Mouse (Mus musculus): ENCODE measurements around the gene Rprd1b. TPM values are rescaled to one million over a fixed set of nuclear protein-coding genes. Genes with fewer than 3 reads are reported as not detected.
A peak's percentile ranks its signal among the peaks of the same experiment; 100 is the strongest.
"Not testable (repeated sequence)": the region's sequence is repeated elsewhere in the genome, so short reads cannot be mapped to it uniquely, and the experiment has no call there.

The Rprd1b gene
- total RNA-seq, 2 experiments from 2014 or later = 50.9 to 58.1 TPM

DNA sequence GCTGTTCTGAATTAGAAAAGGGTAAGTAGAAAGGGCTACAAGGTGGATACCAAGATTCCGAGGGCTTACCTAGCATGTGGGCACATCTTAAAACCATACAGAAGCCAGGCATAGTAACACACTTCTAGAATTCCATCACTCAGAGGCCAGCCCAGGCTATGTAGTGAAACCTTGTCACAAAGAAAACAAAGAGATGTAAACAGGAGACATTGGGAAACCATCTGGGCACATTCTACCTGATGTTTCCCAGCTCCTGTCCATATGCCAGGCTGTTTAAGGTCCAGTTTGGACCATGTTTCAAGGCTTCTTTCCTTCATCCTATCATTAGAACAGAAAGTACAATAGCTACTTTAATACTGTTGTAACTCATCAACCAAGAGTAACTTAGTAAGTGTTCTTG is 9.3 kb downstream of the Rprd1b start:
- DNase-seq (ENCODE audit: low spot score in 2 of 2) = no peak
- intact Hi-C loops (cut with DNase I) = no loop called here

DNA sequence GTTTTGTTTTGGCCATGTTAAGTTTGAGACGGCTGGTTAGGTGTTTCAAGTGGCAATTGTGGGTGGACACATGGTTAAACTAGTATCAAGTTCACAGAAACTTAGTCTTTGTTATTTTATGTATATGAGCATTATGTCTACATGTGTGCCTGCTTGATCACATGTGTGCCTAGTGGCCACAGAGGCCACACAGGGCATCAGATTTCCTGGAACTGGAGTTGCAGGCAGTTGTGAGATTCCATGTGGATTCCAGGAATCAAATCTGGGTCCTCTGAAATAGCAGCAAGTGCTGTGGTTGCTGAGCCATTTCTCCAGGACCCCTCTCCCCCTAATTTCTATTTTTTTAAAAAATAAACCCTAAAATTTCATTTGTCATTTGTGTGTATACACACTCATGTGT is 11.4 kb downstream of the Rprd1b start:
- DNase-seq (ENCODE audit: low spot score in 2 of 2) = no peak
- intact Hi-C loops (cut with DNase I) = no loop called here

DNA sequence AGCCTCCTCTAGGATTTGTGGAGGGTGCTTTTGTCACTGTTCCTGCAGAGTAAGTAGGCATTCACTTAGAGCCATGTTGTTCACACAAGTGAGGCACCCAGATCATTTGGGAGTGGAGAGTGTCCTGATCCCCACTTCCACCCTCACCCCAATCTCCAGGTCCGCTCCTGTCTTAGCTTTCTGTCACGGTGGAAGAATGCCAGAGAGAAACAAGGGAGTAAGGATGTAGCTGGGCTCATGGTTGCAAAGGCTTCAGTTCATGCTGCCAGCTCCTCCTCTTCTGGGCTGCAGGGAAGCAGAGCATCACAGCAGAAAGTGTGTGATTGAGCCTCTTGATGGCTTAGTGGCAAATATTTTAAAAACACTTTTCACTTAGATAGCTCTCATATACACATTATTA is 12.1 kb downstream of the Rprd1b start:
- DNase-seq (ENCODE audit: low spot score in 2 of 2) = no peak
- intact Hi-C loops (cut with DNase I) = no loop called here

DNA sequence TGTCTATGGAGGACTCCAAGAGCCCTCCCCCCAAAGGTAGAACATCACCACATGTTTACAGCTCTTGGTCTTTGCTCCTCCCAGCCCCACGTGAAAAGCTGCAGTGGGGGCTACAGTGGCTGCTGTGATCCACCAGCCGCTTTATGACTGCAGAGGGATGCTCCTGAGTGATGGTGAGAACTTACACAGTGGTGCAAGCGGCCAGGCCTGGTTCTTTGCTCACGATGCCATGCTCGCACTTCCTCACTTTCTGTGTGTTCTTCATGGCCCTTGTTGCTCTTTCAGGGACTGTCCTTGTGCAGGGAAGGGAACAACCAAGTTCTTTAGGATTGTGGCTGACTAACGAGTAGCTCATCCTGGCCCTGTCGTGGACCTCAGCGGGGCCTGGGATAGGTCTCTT is 15.2 kb downstream of the Rprd1b start:
- intact Hi-C loops (cut with DNase I) = no loop called here

DNA sequence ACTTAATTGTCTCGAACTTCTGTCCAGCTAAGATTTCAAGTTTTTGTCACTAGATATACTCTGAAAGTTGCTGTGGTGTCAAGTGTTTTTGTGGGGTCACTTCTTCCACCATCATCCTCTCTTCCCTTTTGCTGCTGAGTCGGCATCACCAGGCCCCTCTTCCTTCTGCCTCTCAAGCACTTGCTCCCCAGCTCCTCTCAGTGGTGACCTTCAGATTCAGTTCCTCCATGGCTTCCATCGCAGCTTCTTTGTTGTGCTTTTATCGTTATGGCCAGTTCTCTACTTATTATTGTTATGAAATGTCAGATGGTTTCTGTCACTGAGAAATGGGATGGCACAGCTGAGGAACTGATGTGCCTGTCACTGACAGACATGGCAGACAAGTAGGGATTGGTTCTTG is 17.9 kb downstream of the Rprd1b start:
- intact Hi-C loops (cut with DNase I) = loop anchor here (5.0 kb wide), 2 partner anchors 161 to 439 kb away; no protein-coding TSS in a partner anchor
- DNase-seq (ENCODE audit: low spot score in 2 of 2) = no peak

More for the DNA sequence above, 15.2 kb downstream of the Rprd1b start:
- no peak for DNase-seq (ENCODE audit: low spot score in 2 of 2)

DNA sequence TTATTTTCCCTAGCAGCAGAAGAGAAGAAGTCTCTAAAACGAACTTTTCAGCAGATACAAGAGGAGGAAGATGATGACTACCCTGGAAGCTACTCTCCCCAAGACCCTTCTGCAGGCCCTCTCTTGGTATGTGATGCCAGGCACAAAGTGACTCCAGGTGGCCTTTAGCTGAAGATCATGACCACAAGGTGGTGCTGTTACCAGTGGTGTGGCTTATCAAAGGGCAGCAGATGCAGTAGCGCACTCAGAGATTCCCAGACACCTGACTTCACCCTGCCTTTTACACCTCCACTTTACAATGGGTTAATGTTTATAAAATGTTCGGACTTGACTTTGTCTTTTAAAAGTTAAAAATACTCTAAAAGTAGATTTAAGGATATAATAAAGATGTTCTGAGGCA is 19.6 kb downstream of the Rprd1b start:
- intact Hi-C loops (cut with DNase I) = loop anchor here (5.0 kb wide), 2 partner anchors 159 to 441 kb away; no protein-coding TSS in a partner anchor
- DNase-seq (ENCODE audit: low spot score in 2 of 2) = no peak

DNA sequence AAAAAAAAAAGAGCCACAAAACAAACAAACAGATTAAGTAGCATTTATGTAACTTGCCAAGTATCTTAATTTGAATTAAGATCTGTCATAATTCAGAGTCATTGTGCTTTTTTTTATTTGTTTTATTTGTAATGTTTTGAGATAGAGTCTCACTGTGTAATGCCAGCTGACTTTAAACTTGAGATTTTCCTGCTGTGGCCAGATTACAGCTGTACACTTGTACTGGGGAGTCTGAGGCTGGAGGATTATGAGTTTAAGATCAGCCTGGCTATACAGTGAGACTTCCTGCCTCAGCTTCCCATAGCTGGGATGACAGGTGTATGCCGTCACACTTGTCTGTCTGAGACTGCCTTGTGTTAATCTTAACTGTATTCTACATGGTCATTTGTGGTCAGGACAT is 20.4 kb downstream of the Rprd1b start:
- no peak for DNase-seq (ENCODE audit: low spot score in 2 of 2)
- intact Hi-C loops (cut with DNase I) = loop anchor here (5.0 kb wide), 2 partner anchors 159 to 441 kb away; no protein-coding TSS in a partner anchor

DNA sequence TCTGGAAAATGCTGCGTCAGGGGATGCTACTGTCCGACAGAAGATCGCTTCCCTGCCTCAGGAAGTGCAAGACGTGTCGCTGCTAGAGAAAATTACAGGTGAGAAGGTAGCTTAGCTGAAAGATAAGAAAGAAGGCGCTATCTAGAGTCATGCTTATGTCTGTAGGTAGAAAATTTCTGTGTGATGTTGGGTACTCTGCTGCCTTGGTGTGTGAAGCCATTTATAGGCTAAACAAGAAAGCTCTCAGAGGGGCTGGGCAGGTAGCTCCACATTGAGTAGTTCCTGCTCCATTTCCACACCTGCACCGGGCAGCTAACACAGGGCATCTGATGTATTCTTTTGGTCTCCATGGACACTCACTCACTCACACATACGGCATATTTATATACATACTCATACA is 21.8 kb downstream of the Rprd1b start:
- intact Hi-C loops (cut with DNase I) = no loop called here
- DNase-seq (ENCODE audit: low spot score in 2 of 2) = no peak

DNA sequence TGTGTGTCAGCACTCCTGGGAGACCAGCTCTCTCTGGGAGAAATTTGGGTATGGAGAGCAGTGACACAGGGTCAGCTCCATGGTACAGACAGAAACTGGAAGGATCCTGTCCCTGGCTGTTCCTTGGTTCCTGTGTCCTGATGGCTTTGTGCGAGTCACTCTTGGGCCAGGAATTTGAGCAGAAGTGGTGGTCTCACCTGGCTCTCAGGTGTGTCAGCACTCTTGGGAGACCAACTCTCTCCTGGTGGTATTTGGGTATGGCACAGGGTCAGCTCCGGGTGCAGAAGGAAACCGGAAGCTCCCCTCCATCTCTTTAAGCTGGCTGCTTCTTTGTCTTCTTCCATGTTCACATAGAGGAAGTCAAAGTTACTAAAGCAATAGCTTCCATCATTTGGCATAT is 26.3 kb downstream of the Rprd1b start:
- intact Hi-C loops (cut with DNase I) = no loop called here
- no peak for DNase-seq (ENCODE audit: low spot score in 2 of 2)

DNA sequence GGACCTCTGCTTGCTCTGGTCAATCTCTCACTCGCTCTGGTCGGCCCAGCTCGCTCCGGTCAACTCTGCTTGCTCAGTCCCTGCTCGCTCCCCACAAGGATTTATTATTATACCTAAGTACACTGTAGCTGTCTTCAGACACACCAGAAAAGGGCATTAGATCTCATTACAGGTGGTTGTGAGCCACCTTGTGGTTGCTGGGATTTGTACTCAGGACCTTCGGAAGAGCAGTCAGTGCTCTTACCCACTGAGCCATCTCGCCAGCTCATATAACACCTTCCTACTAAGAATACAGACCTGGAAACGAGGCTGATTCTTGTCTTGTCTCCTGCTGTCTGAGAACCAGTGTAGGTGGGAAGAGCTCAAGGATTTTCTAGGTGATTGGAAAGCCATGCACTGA is 27.1 kb downstream of the Rprd1b start:
- DNase-seq (ENCODE audit: low spot score in 2 of 2); intact Hi-C loops (cut with DNase I): not testable (repeated sequence)

DNA sequence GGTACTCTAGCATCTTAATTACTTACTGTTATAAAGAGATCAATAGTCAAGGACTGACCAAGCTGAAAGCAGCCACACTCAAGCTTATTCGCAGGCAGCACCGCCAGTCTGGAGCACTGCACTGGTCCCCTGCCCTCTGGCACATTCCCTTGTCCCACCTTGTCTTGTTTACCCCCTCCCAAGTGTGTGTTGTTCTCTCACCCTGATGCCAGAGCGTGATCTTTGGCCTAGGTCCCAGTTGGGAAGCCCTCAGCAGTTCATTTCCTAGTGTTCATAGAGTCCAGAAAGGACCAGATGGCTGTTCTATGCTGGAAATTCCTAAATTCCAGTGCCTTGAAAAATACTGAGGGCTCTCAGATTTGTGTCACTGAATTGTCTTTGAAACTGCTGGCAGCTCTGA is 28.7 kb downstream of the Rprd1b start:
- DNase-seq (ENCODE audit: low spot score in 2 of 2) = no peak
- intact Hi-C loops (cut with DNase I) = no loop called here

DNA sequence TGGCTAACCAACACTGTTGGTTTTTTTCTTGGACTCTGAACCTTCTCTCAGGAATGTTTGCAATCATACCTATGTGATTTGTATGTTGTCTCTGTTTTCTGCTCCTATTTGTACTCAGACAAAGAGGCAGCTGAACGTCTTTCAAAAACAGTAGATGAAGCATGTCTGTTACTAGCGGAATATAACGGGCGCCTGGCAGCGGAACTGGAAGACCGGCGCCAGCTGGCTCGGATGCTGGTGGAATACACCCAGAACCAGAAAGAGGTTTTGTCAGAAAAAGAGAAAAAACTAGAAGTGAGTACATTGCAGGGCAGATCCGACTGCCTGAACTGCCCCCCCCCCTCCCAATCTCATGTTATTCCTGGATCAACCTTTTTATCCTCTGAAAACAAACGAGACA is 30.2 kb downstream of the Rprd1b start:
- intact Hi-C loops (cut with DNase I) = no loop called here
- DNase-seq (ENCODE audit: low spot score in 2 of 2) = peak in 1 of 2 experiments; percentile 30

DNA sequence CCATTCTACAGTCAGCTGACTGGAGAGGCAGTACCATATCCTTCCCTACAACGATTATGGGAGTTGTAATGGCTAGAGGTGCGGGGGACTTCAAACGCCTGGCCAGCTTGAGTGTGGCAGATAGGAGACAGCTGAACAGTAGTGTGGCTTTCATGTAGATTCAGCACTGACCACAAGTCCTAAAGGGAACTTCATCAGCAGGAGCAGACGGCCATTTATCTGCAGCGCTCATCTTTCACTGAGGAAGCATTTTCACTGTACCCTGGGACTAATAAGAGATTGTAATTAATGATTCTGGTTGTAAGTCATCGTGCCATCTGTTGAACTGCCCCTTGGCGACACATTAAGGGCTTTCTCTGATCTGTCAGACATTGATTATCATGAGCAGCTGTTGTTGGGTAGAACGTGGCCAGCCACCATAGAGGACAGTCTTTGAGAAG is 31.4 kb downstream of the Rprd1b start:
- intact Hi-C loops (cut with DNase I) = loop anchor here (5.0 to 10.0 kb wide), 2 partner anchors 143 to 285 kb away; no protein-coding TSS in a partner anchor
- DNase-seq (ENCODE audit: low spot score in 2 of 2) = no peak

DNA sequence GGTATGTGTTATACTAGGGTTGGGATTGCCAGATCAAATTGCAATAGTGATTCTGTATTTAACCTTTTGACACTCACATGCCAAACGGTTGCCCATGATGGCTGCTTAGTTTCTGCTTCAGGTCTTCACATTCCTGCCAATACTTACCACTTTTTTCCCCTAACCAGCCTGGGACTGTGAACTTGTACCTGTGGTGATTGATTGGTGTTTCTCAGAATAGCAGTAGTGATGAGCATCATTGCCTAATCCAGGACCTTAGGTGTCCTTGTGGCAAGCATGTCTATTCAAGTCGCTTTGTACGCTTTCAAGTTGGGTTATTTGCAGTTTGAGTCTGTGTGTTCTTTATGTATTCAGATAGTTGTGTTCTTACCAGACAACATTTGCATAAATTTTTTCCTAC is 34.7 kb downstream of the Rprd1b start:
- no peak for DNase-seq (ENCODE audit: low spot score in 2 of 2)
- intact Hi-C loops (cut with DNase I) = loop anchor here (5.0 to 10.0 kb wide), 2 partner anchors 139 to 282 kb away; no protein-coding TSS in a partner anchor

DNA sequence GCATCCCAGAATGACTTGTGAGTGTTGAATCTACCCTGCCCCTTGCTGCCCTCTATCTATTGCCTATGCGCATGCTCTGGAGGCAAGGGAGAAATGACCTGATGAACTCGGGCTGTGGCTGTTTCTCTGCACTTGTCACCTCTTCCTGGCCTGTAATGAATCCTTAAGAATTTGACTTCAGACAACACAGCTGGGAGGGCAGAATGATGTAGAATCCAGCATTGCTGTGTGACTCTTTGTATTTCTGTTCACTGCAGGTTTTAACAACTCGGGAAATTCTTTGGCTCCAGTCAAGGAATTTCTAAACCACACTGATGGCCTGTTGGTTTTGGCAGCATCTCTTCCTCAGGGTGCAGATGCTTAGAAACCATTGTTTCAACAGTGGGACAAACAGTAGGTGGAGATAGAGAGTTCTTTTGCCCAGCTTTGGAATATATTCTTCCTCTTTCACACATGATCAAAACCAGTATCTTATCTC is 36.3 kb downstream of the Rprd1b start:
- intact Hi-C loops (cut with DNase I) = loop anchor here (5.0 to 10.0 kb wide), 2 partner anchors 138 to 280 kb away; no protein-coding TSS in a partner anchor
- no peak for DNase-seq (ENCODE audit: low spot score in 2 of 2)

DNA sequence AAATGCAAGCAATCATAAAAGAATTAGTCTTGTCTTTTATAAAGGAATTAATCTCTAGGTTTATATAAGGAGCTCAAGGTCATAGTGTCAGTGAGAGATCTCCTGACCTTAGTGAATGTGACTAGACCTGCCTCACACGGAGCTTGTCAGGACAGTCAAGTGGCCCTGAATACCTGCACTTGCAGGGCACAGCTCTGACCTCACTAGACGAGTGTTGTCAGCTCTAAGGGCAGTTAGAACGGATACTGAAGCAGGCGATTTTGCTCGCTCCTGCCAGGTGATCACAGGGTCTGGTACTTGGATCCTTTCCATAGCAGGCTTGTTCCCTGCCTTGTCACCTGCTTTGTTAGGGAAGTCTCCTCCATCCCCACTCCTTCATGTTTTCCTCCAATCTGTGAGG is 36.8 kb downstream of the Rprd1b start:
- intact Hi-C loops (cut with DNase I) = loop anchor here (10.0 kb wide), 1 partner anchor 280 kb away; no protein-coding TSS in a partner anchor

DNA sequence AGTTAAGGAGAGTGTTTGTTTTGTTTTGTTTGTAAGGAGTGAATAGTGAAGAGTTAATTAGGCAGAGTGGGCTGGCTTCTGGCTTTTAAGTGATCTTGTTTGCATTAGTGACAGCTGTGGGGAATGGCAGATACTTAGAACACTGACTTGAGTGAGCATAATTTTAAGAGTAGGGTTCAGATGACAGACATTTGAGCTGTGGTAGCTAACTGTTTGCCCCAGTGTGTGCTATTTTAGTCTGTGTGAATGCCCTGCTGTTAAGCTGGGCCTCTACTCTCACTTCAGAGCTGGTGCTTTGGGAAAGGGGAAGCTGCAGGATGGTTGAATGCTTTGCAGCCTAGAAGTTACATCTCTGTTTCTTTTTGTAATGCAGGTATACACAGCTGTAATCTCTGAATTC is 38.2 kb downstream of the Rprd1b start:
- DNase-seq (ENCODE audit: low spot score in 2 of 2) = no peak
- intact Hi-C loops (cut with DNase I) = loop anchor here (10.0 kb wide), 1 partner anchor 278 kb away; no protein-coding TSS in a partner anchor

More for the DNA sequence above, 36.8 kb downstream of the Rprd1b start:
- DNase-seq (ENCODE audit: low spot score in 2 of 2) = no peak

DNA sequence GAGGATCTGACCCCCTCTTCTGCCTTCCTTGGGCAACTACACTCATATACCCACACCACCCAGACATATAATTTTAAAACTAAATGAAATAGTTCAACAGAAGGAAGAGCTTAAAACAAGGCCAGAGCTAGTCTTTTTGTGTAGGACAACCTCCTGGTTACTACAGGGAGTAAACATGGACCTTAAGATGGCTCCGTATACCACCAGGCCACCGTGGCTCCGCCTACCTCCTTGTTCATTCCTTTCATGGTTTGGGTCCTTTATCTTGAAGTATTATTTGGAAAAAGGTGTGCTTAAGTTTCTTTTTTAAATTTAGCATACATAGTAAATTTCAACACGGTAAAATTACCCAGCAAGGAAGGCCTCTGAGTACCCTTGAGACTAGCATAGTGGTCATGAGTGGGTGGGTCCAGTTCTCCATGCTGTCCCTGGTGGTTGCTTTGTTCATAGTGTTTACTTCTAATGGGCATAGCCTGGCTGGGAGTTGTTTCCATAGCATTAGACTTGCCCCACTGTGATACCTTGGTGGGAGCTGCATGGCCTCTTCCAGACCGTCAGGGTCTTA is 39.0 kb downstream of the Rprd1b start:
- DNase-seq (ENCODE audit: low spot score in 2 of 2) = no peak
- intact Hi-C loops (cut with DNase I) = loop anchor here (10.0 kb wide), 1 partner anchor 277 kb away; no protein-coding TSS in a partner anchor

DNA sequence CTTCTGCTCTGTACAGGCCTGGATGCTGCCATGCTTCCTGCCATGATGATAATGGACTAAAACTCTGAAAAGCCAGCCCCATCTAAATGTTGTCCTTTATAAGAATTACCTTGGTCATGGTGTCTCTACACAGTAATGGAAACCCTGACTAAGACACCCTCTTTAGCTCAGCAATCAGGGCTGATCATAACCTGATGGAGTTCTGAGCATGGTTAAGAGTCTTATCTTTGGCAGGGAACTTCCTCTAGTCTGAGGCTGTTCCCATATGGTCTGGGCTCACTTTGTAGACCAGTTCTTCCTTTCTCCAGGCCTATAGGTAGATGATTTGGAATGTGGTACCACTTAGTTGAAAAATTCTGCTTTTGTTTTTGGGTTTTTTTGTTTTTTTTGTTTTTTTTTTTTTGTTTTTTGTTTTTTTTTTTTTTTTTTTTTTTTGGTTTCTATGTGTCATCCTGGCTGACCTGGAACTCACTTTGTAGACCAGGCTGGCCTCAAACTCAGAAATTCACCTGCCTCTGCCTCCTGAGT is 40.2 kb downstream of the Rprd1b start:
- no peak for DNase-seq (ENCODE audit: low spot score in 2 of 2)
- intact Hi-C loops (cut with DNase I) = loop anchor here (10.0 kb wide), 1 partner anchor 276 kb away; no protein-coding TSS in a partner anchor

DNA sequence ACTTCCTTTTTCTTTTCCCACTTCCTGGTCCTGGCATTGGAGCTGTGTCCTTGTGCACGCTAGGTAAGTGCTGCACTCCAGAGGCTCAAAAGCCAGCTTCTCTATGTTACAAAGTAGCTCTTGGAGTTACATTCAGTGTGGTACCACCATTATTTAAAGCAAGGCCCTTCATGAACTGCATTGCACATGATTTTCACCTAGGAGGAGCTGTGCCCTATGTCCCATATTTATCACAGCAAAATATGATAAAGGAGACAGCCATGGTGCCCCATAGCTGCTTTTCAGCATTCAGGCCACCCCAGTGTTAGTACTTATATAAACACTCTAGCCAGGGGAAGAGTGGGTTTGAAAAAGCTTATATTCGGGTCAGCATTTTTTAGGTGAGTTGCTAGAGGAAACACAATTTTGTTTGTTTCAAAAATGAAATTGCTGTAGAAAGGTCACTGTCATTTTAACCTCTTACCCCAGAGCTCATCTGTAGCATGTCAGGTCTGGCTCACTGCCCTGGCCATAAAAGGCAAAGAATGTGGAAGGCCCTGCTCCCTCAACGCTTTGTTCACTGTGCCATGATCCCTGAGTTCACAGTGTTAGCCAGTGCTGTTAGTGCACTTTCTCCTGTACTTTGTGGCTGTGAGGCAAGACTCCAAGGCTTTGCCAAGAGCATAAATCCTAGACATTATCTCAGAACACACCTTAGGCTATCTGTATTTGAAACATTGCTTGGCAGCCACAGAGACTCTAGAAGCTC is 42.8 kb downstream of the Rprd1b start:
- intact Hi-C loops (cut with DNase I) = no loop called here
- no peak for DNase-seq (ENCODE audit: low spot score in 2 of 2)

All from left cerebral cortex, postnatal 36 days (tissue).